Mouse (Mus musculus): ENCODE measurements around the gene Slc9a3r1.

Gene Slc9a3r1

GRCm38 (mm10) chr11:115162832-115163480, at the start of gene Slc9a3r1:
Slc9a3r1 (plus strand) TSS chr11:115163341.
- peak; percentile 99 for DNase-seq (ENCODE audit: low read depth, low spot score)

- no peak for DNase-seq (ENCODE audit: low read depth, low spot score)
These were observed 43.7 kb upstream of the Slc9a3r1 start for GRCm38 (mm10) chr11:115119409-115119808.

GRCm38 (mm10) chr11:115128483-115128882, 34.7 kb upstream of the Slc9a3r1 start:
- DNase-seq (ENCODE audit: low read depth, low spot score), result no peak

GRCm38 (mm10) chr11:115129508-115130126, 33.5 kb upstream of the Slc9a3r1 start:
- DNase-seq (ENCODE audit: low read depth, low spot score), result no peak

GRCm38 (mm10) chr11:115131768-115132381, 31.3 kb upstream of the Slc9a3r1 start:
- no peak for DNase-seq (ENCODE audit: low read depth, low spot score)

GRCm38 (mm10) chr11:115133800-115134199, 29.3 kb upstream of the Slc9a3r1 start, which contains the start of gene Cd300lf:
Cd300lf (minus strand) TSS chr11:115133992.
- DNase-seq (ENCODE audit: low read depth, low spot score), result no peak

- DNase-seq (ENCODE audit: low read depth, low spot score), result no peak
These were observed 24.4 kb upstream of the Slc9a3r1 start for GRCm38 (mm10) chr11:115138597-115139262.

- no peak for DNase-seq (ENCODE audit: low read depth, low spot score)
These were observed 21.2 kb upstream of the Slc9a3r1 start for GRCm38 (mm10) chr11:115141970-115142369.

GRCm38 (mm10) chr11:115147813-115148212, 15.3 kb upstream of the Slc9a3r1 start:
- DNase-seq (ENCODE audit: low read depth, low spot score), result no peak

- no peak for DNase-seq (ENCODE audit: low read depth, low spot score)
These were observed 12.3 kb upstream of the Slc9a3r1 start for GRCm38 (mm10) chr11:115150741-115151254.

GRCm38 (mm10) chr11:115151755-115152429, 11.2 kb upstream of the Slc9a3r1 start:
- DNase-seq (ENCODE audit: low read depth, low spot score), result peak; percentile 92

GRCm38 (mm10) chr11:115153088-115153487, 10.1 kb upstream of the Slc9a3r1 start:
- no peak for DNase-seq (ENCODE audit: low read depth, low spot score)

- DNase-seq (ENCODE audit: low read depth, low spot score), result peak; percentile 93
These were observed 9.3 kb upstream of the Slc9a3r1 start for GRCm38 (mm10) chr11:115153699-115154292.

- DNase-seq (ENCODE audit: low read depth, low spot score), result no peak
These were observed 8.0 kb upstream of the Slc9a3r1 start for GRCm38 (mm10) chr11:115155053-115155634.

- DNase-seq (ENCODE audit: low read depth, low spot score), result no peak
These were observed 5.0 kb upstream of the Slc9a3r1 start for GRCm38 (mm10) chr11:115157933-115158719.

GRCm38 (mm10) chr11:115160016-115160797, 2.9 kb upstream of the Slc9a3r1 start:
- peak; percentile 82 for DNase-seq (ENCODE audit: low read depth, low spot score)

- peak; percentile 74 for DNase-seq (ENCODE audit: low read depth, low spot score)
These were observed 2.1 kb upstream of the Slc9a3r1 start for GRCm38 (mm10) chr11:115160883-115161577.

GRCm38 (mm10) chr11:115161578-115162204, 1.4 kb upstream of the Slc9a3r1 start:
- no peak for DNase-seq (ENCODE audit: low read depth, low spot score)
